Mouse (Mus musculus) G1E (cell line): ENCODE measurements around the gene Ankrd55.

Experiments
- CTCF ChIP-seq: IDR thresholded peaks from 2 replicates; pipeline ENCODE4 v1.5.1; 2012; ENCODE audit warnings: low read depth, low read length, inconsistent platforms, mixed read lengths
- GATA1 ChIP-seq: IDR thresholded peaks from 2 replicates; pipeline ENCODE4 v1.6.1; 2012; ENCODE audit warnings: borderline replicate concordance, low read length, inconsistent platforms, mixed read lengths
- GATA2 ChIP-seq: IDR thresholded peaks from 2 replicates; pipeline ENCODE4 v1.6.1; 2012; ENCODE audit warnings: low read depth, low read length, inconsistent platforms, borderline replicate concordance
- POLR2AphosphoS5 ChIP-seq: IDR thresholded peaks from 2 replicates; pipeline ENCODE4 v1.6.1; 2012; ENCODE audit warnings: low read depth, low read length, inconsistent platforms; ENCODE audit not compliant: insufficient replicate concordance
- TAL1 ChIP-seq: conservative IDR thresholded peaks from 2 replicates; pipeline ENCODE4 v1.6.1; 2012; ENCODE audit warnings: low read depth, low read length, inconsistent platforms, mixed read lengths

- TF ChIP-seq CTCF (no peak), GATA1 (no peak), TAL1 (no peak), POLR2AphosphoS5 (no peak), GATA2 (no peak)
These were observed 1.1 kb downstream of the Ankrd55 start for GRCm38 (mm10) chr13:112289338-112289737.
